Mouse (Mus musculus) granulocyte monocyte progenitor cell, adult 5-6 weeks (primary cell): ENCODE data around the gene AC129217.1. TPM values are rescaled to one million over a fixed set of nuclear protein-coding genes. Genes with fewer than 3 reads are reported as not detected.
"Not testable (repeated sequence)": the region's sequence is repeated elsewhere in the genome, so short reads cannot be mapped to it uniquely, and the experiment has no call there.

Experiments
- ATAC-seq: replicated peaks from 2 replicates; pipeline ENCODE4 v1.8.0; 2016; ENCODE audit warnings: mild to moderate bottlenecking, moderate TSS enrichment, inconsistent platforms; ENCODE audit not compliant: poor library complexity, severe bottlenecking
- total RNA-seq, 2 experiments: library from RNA; stranded (forward) in 1 of 2; stranded (reverse) in 1 of 2; fragments of 200-712, 200-1000 nt in 1 of 2; fragments of >200 nt in 1 of 2; fragmentation: Nextera tagmentation in 1 of 2; gene quantifications; 2 replicates each; pipeline ENCODE4 v1.2.3; 2014 to 2017

The AC129217.1 gene
- total RNA-seq, 2 experiments from 2014 or later: 34.1 TPM; not detected in 1

GRCm38 (mm10) chr19:8859018-8859417, 29.4 kb downstream of the AC129217.1 start:
- ATAC-seq: no peak

DNA sequence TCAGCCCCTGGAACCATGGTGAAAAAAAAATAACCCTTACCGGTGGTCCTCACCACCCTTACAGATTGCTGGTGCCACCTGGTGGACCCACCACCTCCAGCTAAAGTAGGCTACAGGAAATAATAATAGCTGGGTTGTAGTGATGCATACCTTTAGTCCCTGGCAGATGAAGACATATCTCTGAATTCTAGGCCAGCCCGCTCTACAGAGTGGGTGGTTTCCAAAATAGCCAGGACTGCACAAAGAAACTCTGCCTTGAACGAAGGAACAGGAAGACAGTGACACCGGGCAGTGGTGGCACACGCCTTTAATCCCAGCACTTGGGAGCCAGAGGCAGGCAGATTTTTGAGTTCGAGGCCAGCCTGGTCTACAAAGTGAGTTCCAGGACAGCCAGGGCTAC, 34.7 kb downstream of the AC129217.1 start:
- no peak for ATAC-seq

GRCm38 (mm10) chr19:8870381-8870780, 40.8 kb downstream of the AC129217.1 start:
- not testable (repeated sequence) for ATAC-seq

DNA sequence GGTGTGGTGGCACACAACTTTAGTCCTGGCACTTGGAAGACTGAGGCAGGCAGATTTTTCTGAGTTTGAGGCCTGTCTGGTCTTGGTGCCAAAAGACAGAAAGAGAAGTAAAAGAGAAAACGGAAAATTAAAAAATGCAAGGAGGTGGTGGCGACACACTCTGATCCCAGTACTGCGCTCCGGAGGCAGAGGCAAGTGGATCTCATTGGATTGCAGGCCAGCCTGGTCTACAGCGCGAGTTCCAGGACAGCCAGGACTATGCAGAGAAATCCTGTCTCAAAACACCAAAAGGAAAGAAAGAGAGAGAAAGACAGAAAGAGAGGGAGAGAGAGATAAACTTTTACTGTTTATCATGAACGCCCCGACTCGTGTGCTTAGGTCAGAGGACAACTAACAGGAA, 41.3 kb downstream of the AC129217.1 start:
- ATAC-seq: 0 out of 2 replicates have a peak, but pooled peaks have one; percentile 19

- peak; percentile 99 for ATAC-seq
These were observed 42.0 kb downstream of the AC129217.1 start, which contains the start of gene Ubxn1 for GRCm38 (mm10) chr19:8871267-8872186. Gene Ubxn1, plus strand, starts transcription at chr19:8871496.

- no peak for ATAC-seq
These were observed 42.8 kb downstream of the AC129217.1 start for GRCm38 (mm10) chr19:8872266-8872840.

- ATAC-seq: no peak
These were observed 45.5 kb downstream of the AC129217.1 start for GRCm38 (mm10) chr19:8875031-8875430.

- ATAC-seq: peak; percentile 94
These were observed 50.9 kb downstream of the AC129217.1 start, which contains the start of gene Uqcc3 for GRCm38 (mm10) chr19:8880311-8881033. Gene Uqcc3, minus strand, starts transcription at chr19:8880923.

- ATAC-seq: peak; percentile 6; the same call in 1 of the 2 replicates
These were observed 51.4 kb downstream of the AC129217.1 start for GRCm38 (mm10) chr19:8881034-8881392.

DNA sequence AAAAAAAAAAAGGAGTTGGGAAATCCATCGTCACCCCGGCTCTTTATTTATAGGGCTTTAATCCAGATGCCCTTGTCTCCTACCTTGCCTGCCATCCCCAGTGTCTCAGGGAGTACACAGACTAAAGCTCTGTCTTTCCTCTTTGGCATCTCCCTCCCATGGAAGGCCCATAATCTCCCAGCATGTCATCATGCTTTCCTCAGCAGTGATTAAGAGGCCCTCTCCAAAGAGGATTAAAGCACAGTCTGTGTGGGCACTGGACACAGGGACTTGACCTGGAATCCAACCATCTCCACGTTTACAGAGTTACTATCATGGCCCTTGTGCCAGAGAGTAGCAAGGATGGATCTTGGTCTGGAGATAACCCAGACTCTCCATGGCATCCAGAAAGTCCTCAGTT, 54.0 kb downstream of the AC129217.1 start, which contains the start of the genes Lbhd1 and Gm49403:
TSS of gene Lbhd1 (plus strand) at position 117 of the 400 bp plus-strand sequence.
TSS of gene Gm49403 (plus strand) at position 315 of the 400 bp plus-strand sequence.
- no peak for ATAC-seq

GRCm38 (mm10) chr19:8886916-8887584, 57.5 kb downstream of the AC129217.1 start:
- no peak for ATAC-seq

GRCm38 (mm10) chr19:8887585-8888463, 58.3 kb downstream of the AC129217.1 start:
- no peak for ATAC-seq

GRCm38 (mm10) chr19:8888511-8889385, 59.2 kb downstream of the AC129217.1 start, which contains the start of the genes 1810009A15Rik and Gm49416:
Gene 1810009A15Rik, plus strand, starts transcription at chr19:8888853.
Gene Gm49416, plus strand, starts transcription at chr19:8888926.
- ATAC-seq: peak; percentile 87

Other genes with a start within 250 kb of the AC129217.1 start
Only the 30 nearest of the 33 such genes appear.
- 60.1 and 70.1 TPM in 2 replicates for gene Slc3a2, start 106.4 kb upstream of the AC129217.1 start, total RNA-seq (2014; fragmentation: Nextera tagmentation)
- gene Slc3a2, start 106.4 kb upstream of the AC129217.1 start, total RNA-seq (2017): 78.5 and 87.2 TPM in 2 replicates
- 122 and 136 TPM in 2 replicates for gene Wdr74, start 93.9 kb upstream of the AC129217.1 start, total RNA-seq (2014; fragmentation: Nextera tagmentation)
- 96.6 and 196 TPM in 2 replicates for gene Wdr74, start 93.9 kb upstream of the AC129217.1 start, total RNA-seq (2017)
- gene 1700092M07Rik, start 89.1 kb upstream of the AC129217.1 start, total RNA-seq (2014; fragmentation: Nextera tagmentation): not detected in 2 replicates
- 2.5 TPM in 2 replicates for gene 1700092M07Rik, start 89.1 kb upstream of the AC129217.1 start, total RNA-seq (2017)
- 63.4 and 64.7 TPM in 2 replicates for gene Stx5a, start 88.4 kb upstream of the AC129217.1 start, total RNA-seq (2014; fragmentation: Nextera tagmentation)
- gene Stx5a, start 88.4 kb upstream of the AC129217.1 start, total RNA-seq (2017): 43.0 and 62.0 TPM in 2 replicates
- gene Nxf1, start 72.7 kb upstream of the AC129217.1 start, total RNA-seq (2014; fragmentation: Nextera tagmentation): 268 and 347 TPM in 2 replicates
- gene Nxf1, start 72.7 kb upstream of the AC129217.1 start, total RNA-seq (2017): 89.4 and 113 TPM in 2 replicates
- gene Tmem223, start 58.8 kb upstream of the AC129217.1 start, total RNA-seq (2014; fragmentation: Nextera tagmentation): 61.2 and 62.7 TPM in 2 replicates
- gene Tmem223, start 58.8 kb upstream of the AC129217.1 start, total RNA-seq (2017): 35.7 and 40.6 TPM in 2 replicates
- gene Tmem179b, start 55.3 kb upstream of the AC129217.1 start, total RNA-seq (2014; fragmentation: Nextera tagmentation): 141 and 147 TPM in 2 replicates
- gene Tmem179b, start 55.3 kb upstream of the AC129217.1 start, total RNA-seq (2017): 69.5 and 81.3 TPM in 2 replicates
- 19.1 and 20.5 TPM in 2 replicates for gene Taf6l, start 43.4 kb upstream of the AC129217.1 start, total RNA-seq (2014; fragmentation: Nextera tagmentation)
- gene Taf6l, start 43.4 kb upstream of the AC129217.1 start, total RNA-seq (2017): 10.0 and 15.6 TPM in 2 replicates
- gene Polr2g, start 31.2 kb upstream of the AC129217.1 start, total RNA-seq (2014; fragmentation: Nextera tagmentation): 112 and 148 TPM in 2 replicates
- gene Polr2g, start 31.2 kb upstream of the AC129217.1 start, total RNA-seq (2017): 51.7 and 69.8 TPM in 2 replicates
- 3.1 TPM in 2 replicates for gene Zbtb3, start 27.2 kb upstream of the AC129217.1 start, total RNA-seq (2014; fragmentation: Nextera tagmentation)
- 2.7 and 3.0 TPM in 2 replicates for gene Zbtb3, start 27.2 kb upstream of the AC129217.1 start, total RNA-seq (2017)
- gene Ttc9c, start 10.4 kb upstream of the AC129217.1 start, total RNA-seq (2014; fragmentation: Nextera tagmentation): 41.3 and 42.1 TPM in 2 replicates
- gene Ttc9c, start 10.4 kb upstream of the AC129217.1 start, total RNA-seq (2017): 62.8 and 65.0 TPM in 2 replicates
- gene Hnrnpul2, start 9.8 kb upstream of the AC129217.1 start, total RNA-seq (2014; fragmentation: Nextera tagmentation): 71.4 and 85.1 TPM in 2 replicates
- gene Hnrnpul2, start 9.8 kb upstream of the AC129217.1 start, total RNA-seq (2017): 82.8 and 88.5 TPM in 2 replicates
- gene Bscl2, start 7.7 kb downstream of the AC129217.1 start, total RNA-seq (2014; fragmentation: Nextera tagmentation): 61.8 and 89.4 TPM in 2 replicates
- gene Bscl2, start 7.7 kb downstream of the AC129217.1 start, total RNA-seq (2017): 33.9 and 34.6 TPM in 2 replicates
- not detected in 2 replicates for gene Gng3, start 9.4 kb downstream of the AC129217.1 start, total RNA-seq (2014; fragmentation: Nextera tagmentation)
- gene Gng3, start 9.4 kb downstream of the AC129217.1 start, total RNA-seq (2017): 0.26 TPM in 1 of 2 replicates, not detected in the other
- gene Lrrn4cl, start 21.0 kb downstream of the AC129217.1 start, total RNA-seq (2014; fragmentation: Nextera tagmentation): 0.11 TPM in 1 of 2 replicates, not detected in the other
- not detected in 2 replicates for gene Lrrn4cl, start 21.0 kb downstream of the AC129217.1 start, total RNA-seq (2017)
- gene Ubxn1, start 41.7 kb downstream of the AC129217.1 start, total RNA-seq (2014; fragmentation: Nextera tagmentation): 115 and 150 TPM in 2 replicates
- gene Ubxn1, start 41.7 kb downstream of the AC129217.1 start, total RNA-seq (2017): 135 and 136 TPM in 2 replicates
- 57.3 and 67.4 TPM in 2 replicates for gene Uqcc3, start 51.1 kb downstream of the AC129217.1 start, total RNA-seq (2014; fragmentation: Nextera tagmentation)
- gene Uqcc3, start 51.1 kb downstream of the AC129217.1 start, total RNA-seq (2017): 66.9 and 100 TPM in 2 replicates
- 49.4 and 65.5 TPM in 2 replicates for gene Lbhd1, start 54.0 kb downstream of the AC129217.1 start, total RNA-seq (2014; fragmentation: Nextera tagmentation)
- 10.1 and 37.8 TPM in 2 replicates for gene Lbhd1, start 54.0 kb downstream of the AC129217.1 start, total RNA-seq (2017)
- not detected in 2 replicates for gene Gm49403, start 54.2 kb downstream of the AC129217.1 start, total RNA-seq (2014; fragmentation: Nextera tagmentation)
- not detected in 2 replicates for gene Gm49403, start 54.2 kb downstream of the AC129217.1 start, total RNA-seq (2017)
- 70.2 and 82.4 TPM in 2 replicates for gene 1810009A15Rik, start 59.1 kb downstream of the AC129217.1 start, total RNA-seq (2014; fragmentation: Nextera tagmentation)
- gene 1810009A15Rik, start 59.1 kb downstream of the AC129217.1 start, total RNA-seq (2017): 92.1 and 109 TPM in 2 replicates
- gene Gm49416, start 59.2 kb downstream of the AC129217.1 start, total RNA-seq (2014; fragmentation: Nextera tagmentation): not detected in 2 replicates
- not detected in 2 replicates for gene Gm49416, start 59.2 kb downstream of the AC129217.1 start, total RNA-seq (2017)
- gene Ints5, start 63.2 kb downstream of the AC129217.1 start, total RNA-seq (2014; fragmentation: Nextera tagmentation): 23.7 and 30.3 TPM in 2 replicates
- gene Ints5, start 63.2 kb downstream of the AC129217.1 start, total RNA-seq (2017): 11.6 and 13.5 TPM in 2 replicates
- gene Ganab, start 68.3 kb downstream of the AC129217.1 start, total RNA-seq (2014; fragmentation: Nextera tagmentation): 143 and 154 TPM in 2 replicates
- gene Ganab, start 68.3 kb downstream of the AC129217.1 start, total RNA-seq (2017): 105 and 107 TPM in 2 replicates
- 25.9 and 34.4 TPM in 2 replicates for gene B3gat3, start 90.6 kb downstream of the AC129217.1 start, total RNA-seq (2014; fragmentation: Nextera tagmentation)
- 17.2 and 26.5 TPM in 2 replicates for gene B3gat3, start 90.6 kb downstream of the AC129217.1 start, total RNA-seq (2017)
- gene Rom1, start 99.6 kb downstream of the AC129217.1 start, total RNA-seq (2014; fragmentation: Nextera tagmentation): 2.2 and 2.9 TPM in 2 replicates
- gene Rom1, start 99.6 kb downstream of the AC129217.1 start, total RNA-seq (2017): 0.22 and 0.52 TPM in 2 replicates
- 26.1 and 30.2 TPM in 2 replicates for gene Eml3, start 99.8 kb downstream of the AC129217.1 start, total RNA-seq (2014; fragmentation: Nextera tagmentation)
- gene Eml3, start 99.8 kb downstream of the AC129217.1 start, total RNA-seq (2017): 27.4 and 31.3 TPM in 2 replicates
- gene Mta2, start 112.1 kb downstream of the AC129217.1 start, total RNA-seq (2014; fragmentation: Nextera tagmentation): 115 and 125 TPM in 2 replicates
- 120 and 123 TPM in 2 replicates for gene Mta2, start 112.1 kb downstream of the AC129217.1 start, total RNA-seq (2017)
- 17.8 and 28.9 TPM in 2 replicates for gene Tut1, start 124.1 kb downstream of the AC129217.1 start, total RNA-seq (2014; fragmentation: Nextera tagmentation)
- gene Tut1, start 124.1 kb downstream of the AC129217.1 start, total RNA-seq (2017): 14.5 and 21.8 TPM in 2 replicates
- gene Eef1g, start 137.3 kb downstream of the AC129217.1 start, total RNA-seq (2014; fragmentation: Nextera tagmentation): 1,036 and 1,157 TPM in 2 replicates
- 748 and 899 TPM in 2 replicates for gene Eef1g, start 137.3 kb downstream of the AC129217.1 start, total RNA-seq (2017)
- 5.8 and 12.1 TPM in 2 replicates for gene Ahnak, start 159.5 kb downstream of the AC129217.1 start, total RNA-seq (2014; fragmentation: Nextera tagmentation)
- gene Ahnak, start 159.5 kb downstream of the AC129217.1 start, total RNA-seq (2017): 14.1 and 14.8 TPM in 2 replicates